Mouse (Mus musculus): ENCODE results near the gene Syngr3. TPM values are rescaled to one million over a fixed set of nuclear protein-coding genes. Genes with fewer than 3 reads are reported as not detected.

Gene Syngr3
- polyA plus RNA-seq, 2 experiments: 3.0 to 3.1 TPM

DNA sequence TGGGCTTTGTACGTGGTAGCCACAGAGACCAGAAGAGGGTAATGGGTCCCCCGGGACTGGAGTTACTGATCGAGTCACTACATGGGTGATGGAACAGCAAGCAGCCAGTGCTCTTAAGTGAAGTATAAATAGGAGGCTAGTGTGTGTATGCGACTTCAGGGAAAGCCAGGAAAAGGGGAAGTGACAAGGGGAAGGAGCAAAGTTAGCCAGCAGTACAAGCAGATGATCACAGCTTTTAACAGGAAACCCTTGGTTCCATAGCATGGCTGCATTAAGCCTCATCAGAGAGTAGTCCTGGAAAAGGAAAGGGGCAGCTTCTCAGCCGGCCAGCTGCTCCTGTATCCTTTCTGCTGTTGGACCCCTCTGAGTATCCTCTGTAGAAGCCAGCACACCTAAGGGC lies 2.6 kb upstream of the Syngr3 start:
- Histone ChIP-seq H3K4me2 (replicated peaks; ENCODE audit: low read depth, low read length, severe bottlenecking) (no peak overlapping the region), H3K9me3 (ENCODE audit: control insufficient read depth, low read length) (no peaks in the 10 kb centered on the region), H3K27me3 (ENCODE audit: control insufficient read depth, insufficient read depth, low read length) (peaks cover 35% of the 10 kb centered on the region), H3K4me1 (ENCODE audit: control insufficient read depth, insufficient read depth, low read length) (peaks cover 13% of the 10 kb centered on the region), H3K4me3 (replicated peaks; ENCODE audit: low read length) (no peak overlapping the region), H3K36me3 (ENCODE audit: control insufficient read depth, insufficient read depth, low read length) (peaks cover 15% of the 10 kb centered on the region), H3K27ac (replicated peaks; ENCODE audit: low read depth, low read length) (no peak overlapping the region), H3K9ac (ENCODE audit: low read depth, low read length, severe bottlenecking) (no peak overlapping the region)
- DNase-seq (ENCODE audit: low spot score): no peak
- TF ChIP-seq POLR2A (IDR thresholded peaks at IDR 0.05; ENCODE audit: borderline replicate concordance, extremely low read depth, insufficient read depth, insufficient read length): no peak
- ATAC-seq (ENCODE audit: low FRiP score, low read depth): no peak
- WGBS: 88% methylated on average over 5 of the region's 5 CpGs

DNA sequence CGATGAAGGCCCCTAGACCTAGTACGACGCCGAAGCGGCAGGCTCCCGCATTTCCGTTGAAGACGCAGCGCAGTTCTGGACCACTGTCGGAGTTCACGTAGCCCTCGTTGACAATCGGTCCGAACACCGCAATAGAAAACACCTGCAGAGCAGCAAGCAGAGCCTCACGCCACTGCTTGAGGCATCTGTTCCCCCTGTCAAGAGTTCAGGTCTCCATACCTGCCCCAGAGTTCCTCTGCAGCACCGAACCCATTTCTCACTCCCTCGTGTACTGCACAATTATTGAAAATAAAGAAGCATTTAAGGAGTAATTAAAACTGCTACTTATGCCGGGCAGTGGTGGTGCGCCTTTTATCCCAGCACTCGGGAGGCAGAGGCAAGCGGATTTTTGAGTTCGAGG lies 2.2 kb downstream of the Syngr3 start:
- H3K27ac ChIP-seq (replicated peaks; ENCODE audit: low read depth, low read length): no peak overlapping the region
- TF ChIP-seq POLR2A (IDR thresholded peaks at IDR 0.05; ENCODE audit: borderline replicate concordance, extremely low read depth, insufficient read depth, insufficient read length): no peak
- peak overlapping the region; percentile 45 for H3K4me2 ChIP-seq (replicated peaks; ENCODE audit: low read depth, low read length, severe bottlenecking)
- peaks cover 8% of the 10 kb centered on the region for H3K4me1 ChIP-seq (ENCODE audit: control insufficient read depth, insufficient read depth, low read length)
- H3K9me3 ChIP-seq (ENCODE audit: control insufficient read depth, low read length): no peaks in the 10 kb centered on the region
- peaks cover 6% of the 10 kb centered on the region; the same call in 1 of the 2 replicates for H3K36me3 ChIP-seq (ENCODE audit: control insufficient read depth, insufficient read depth, low read length)
- WGBS: 18% methylated on average over 23 of the region's 23 CpGs
- peaks cover 38% of the 10 kb centered on the region for H3K27me3 ChIP-seq (ENCODE audit: control insufficient read depth, insufficient read depth, low read length)
- DNase-seq (ENCODE audit: low spot score) (no peak), ATAC-seq (ENCODE audit: low FRiP score, low read depth) (no peak)
- H3K4me3 ChIP-seq (replicated peaks; ENCODE audit: low read length): peak overlapping the region; percentile 25
- H3K9ac ChIP-seq (ENCODE audit: low read depth, low read length, severe bottlenecking): peak overlapping the region; percentile 47

DNA sequence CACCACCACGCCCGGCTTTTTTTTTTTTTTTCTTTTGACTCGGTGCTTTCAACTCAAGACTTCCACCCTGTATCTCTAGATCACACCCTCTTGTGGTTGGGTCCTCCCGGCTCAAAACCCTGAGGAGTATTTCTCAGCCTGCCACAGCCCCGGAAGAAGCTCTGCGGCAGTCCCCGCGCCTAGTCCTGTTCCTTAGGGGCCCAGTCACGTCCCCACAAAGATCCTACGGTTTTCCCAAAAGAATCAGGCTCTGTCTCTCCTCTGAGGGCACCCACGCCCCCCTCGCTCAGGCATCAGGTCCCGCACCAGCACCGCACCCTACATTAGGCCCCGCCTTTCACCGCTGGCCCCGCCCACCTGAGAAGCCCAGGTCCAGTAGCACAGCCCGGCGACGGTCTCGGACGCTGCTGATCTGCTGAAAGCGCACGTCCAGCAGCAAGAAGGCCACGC lies 2.6 kb downstream of the Syngr3 start:
- TF ChIP-seq POLR2A (IDR thresholded peaks at IDR 0.05; ENCODE audit: borderline replicate concordance, extremely low read depth, insufficient read depth, insufficient read length): no peak
- Histone ChIP-seq H3K4me1 (ENCODE audit: control insufficient read depth, insufficient read depth, low read length) (peaks cover 8% of the 10 kb centered on the region), H3K9me3 (ENCODE audit: control insufficient read depth, low read length) (no peaks in the 10 kb centered on the region), H3K27ac (replicated peaks; ENCODE audit: low read depth, low read length) (no peak overlapping the region), H3K4me2 (replicated peaks; ENCODE audit: low read depth, low read length, severe bottlenecking) (peak overlapping the region; percentile 45), H3K4me3 (replicated peaks; ENCODE audit: low read length) (peak overlapping the region; percentile 25), H3K36me3 (ENCODE audit: control insufficient read depth, insufficient read depth, low read length) (peaks cover 5% of the 10 kb centered on the region), H3K27me3 (ENCODE audit: control insufficient read depth, insufficient read depth, low read length) (peaks cover 38% of the 10 kb centered on the region), H3K9ac (ENCODE audit: low read depth, low read length, severe bottlenecking) (peak overlapping the region; percentile 47)
- no peak for ATAC-seq (ENCODE audit: low FRiP score, low read depth)
- DNase-seq (ENCODE audit: low spot score): no peak
- 3% methylated on average over 25 of the region's 25 CpGs for WGBS

DNA sequence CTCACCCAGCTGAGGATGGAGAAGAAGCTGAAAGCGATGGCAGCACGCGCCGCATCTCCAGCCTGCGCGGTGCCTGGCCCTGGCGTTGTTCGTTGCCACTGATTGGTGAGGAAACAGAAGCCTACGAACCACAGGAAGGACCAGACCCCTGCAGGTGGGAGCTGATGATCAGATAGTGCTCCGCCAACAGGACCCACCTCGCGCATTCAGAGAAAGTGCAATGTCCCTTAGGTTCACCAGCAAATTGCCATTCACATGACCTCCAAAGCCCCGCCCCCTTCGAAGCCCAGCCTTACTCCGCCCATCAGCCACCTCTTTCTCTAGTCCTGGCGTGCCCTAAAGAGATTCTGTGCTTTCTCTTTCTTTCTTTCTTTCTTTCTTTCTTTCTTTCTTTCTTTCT lies 3.2 kb downstream of the Syngr3 start:
- Histone ChIP-seq H3K4me1 (ENCODE audit: control insufficient read depth, insufficient read depth, low read length) (peaks cover 8% of the 10 kb centered on the region), H3K36me3 (ENCODE audit: control insufficient read depth, insufficient read depth, low read length) (peaks cover 8% of the 10 kb centered on the region), H3K27ac (replicated peaks; ENCODE audit: low read depth, low read length) (no peak overlapping the region), H3K27me3 (ENCODE audit: control insufficient read depth, insufficient read depth, low read length) (peaks cover 38% of the 10 kb centered on the region), H3K9me3 (ENCODE audit: control insufficient read depth, low read length) (no peaks in the 10 kb centered on the region), H3K4me3 (replicated peaks; ENCODE audit: low read length) (no peak overlapping the region), H3K9ac (ENCODE audit: low read depth, low read length, severe bottlenecking) (no peak overlapping the region), H3K4me2 (replicated peaks; ENCODE audit: low read depth, low read length, severe bottlenecking) (0 out of 2 replicates have a peak overlapping the region, but pooled peaks have one; percentile 2)
- ATAC-seq (ENCODE audit: low FRiP score, low read depth) (no peak), DNase-seq (ENCODE audit: low spot score) (no peak)
- TF ChIP-seq POLR2A (IDR thresholded peaks at IDR 0.05; ENCODE audit: borderline replicate concordance, extremely low read depth, insufficient read depth, insufficient read length): no peak
- WGBS: 33% methylated on average over 16 of the region's 16 CpGs

DNA sequence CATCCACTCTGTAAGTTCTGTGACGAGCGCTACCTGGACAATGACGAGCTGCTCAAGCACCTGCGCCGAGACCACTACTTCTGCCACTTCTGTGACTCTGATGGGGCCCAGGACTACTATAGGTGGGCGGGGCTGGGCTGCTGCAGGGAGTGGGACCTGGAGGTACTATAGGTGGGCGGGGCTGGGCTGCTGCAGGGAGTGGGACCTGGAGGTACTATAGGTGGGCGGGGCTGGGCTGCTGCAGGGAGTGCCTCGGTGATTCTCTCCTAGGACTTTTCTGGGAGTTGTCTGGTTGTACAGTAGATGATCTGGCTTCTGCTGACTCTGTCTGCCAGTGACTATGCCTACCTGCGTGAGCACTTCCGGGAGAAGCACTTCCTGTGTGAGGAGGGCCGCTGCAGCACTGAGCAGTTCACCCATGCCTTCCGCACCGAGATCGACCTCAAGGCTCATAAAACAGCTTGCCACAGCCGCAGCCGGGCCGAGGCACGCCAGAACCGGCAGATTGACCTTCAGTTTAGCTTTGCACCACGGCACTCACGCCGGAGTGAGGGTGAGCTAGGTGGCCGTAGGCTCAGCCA lies 12.2 kb downstream of the Syngr3 start:
- Histone ChIP-seq H3K9ac (ENCODE audit: low read depth, low read length, severe bottlenecking) (no peak overlapping the region), H3K4me1 (ENCODE audit: control insufficient read depth, insufficient read depth, low read length) (no peaks in the 10 kb centered on the region), H3K36me3 (ENCODE audit: control insufficient read depth, insufficient read depth, low read length) (peaks cover 59% of the 10 kb centered on the region), H3K27me3 (ENCODE audit: control insufficient read depth, insufficient read depth, low read length) (no peaks in the 10 kb centered on the region), H3K9me3 (ENCODE audit: control insufficient read depth, low read length) (no peaks in the 10 kb centered on the region), H3K4me3 (replicated peaks; ENCODE audit: low read length) (no peak overlapping the region), H3K27ac (replicated peaks; ENCODE audit: low read depth, low read length) (no peak overlapping the region), H3K4me2 (replicated peaks; ENCODE audit: low read depth, low read length, severe bottlenecking) (no peak overlapping the region)
- DNase-seq (ENCODE audit: low spot score) (no peak), ATAC-seq (ENCODE audit: low FRiP score, low read depth) (no peak)
- no peak for TF ChIP-seq POLR2A (IDR thresholded peaks at IDR 0.05; ENCODE audit: borderline replicate concordance, extremely low read depth, insufficient read depth, insufficient read length)
- 88% methylated on average over 24 of the region's 24 CpGs for WGBS

All from limb, embryonic 14.5 days (tissue).